Mouse (Mus musculus) small intestine, adult 2 months (tissue): Measurements from ENCODE around the gene Dbp.

Experiments
- CTCF ChIP-seq: fragments of 200-500 bp; IDR thresholded peaks from 2 replicates; pipeline ENCODE4 v1.5.1; 2012; ENCODE audit warnings: low read depth, mild to moderate bottlenecking, control low read depth, inconsistent platforms, low read length, moderate library complexity, mixed read lengths; ENCODE audit not compliant: insufficient replicate concordance, insufficient read length; ENCODE audit errors: extremely low read depth
- POLR2A ChIP-seq: fragments of 200-500 bp; IDR thresholded peaks from 2 replicates; pipeline ENCODE4 v1.6.1; 2012; ENCODE audit warnings: low read depth, mild to moderate bottlenecking, control low read depth, inconsistent platforms, low read length, moderate library complexity

DNA sequence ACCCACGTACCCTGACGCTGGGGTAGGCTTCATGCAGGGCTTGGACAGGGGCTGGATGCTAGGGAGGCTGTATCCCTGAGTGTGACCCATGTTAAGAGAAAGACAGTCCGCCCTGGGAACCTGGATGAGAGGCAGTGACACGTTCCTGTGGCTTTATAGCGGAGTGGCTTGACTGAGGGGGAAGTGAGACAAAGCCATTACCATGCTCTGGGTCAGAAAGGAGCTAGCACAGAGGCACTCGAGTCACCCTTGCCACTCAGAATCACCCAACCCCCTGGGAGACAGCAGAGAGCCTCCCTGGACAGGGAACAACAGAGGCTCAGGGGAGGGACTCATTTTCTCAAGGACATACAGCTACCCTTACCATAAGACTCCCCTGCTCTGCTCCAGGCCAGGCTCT lies 15.8 kb upstream of the Dbp start:
- TF ChIP-seq CTCF, result no peak
- TF ChIP-seq POLR2A, result no peak
